ENCODE assay signal across 9 mouse cellular contexts in the genomic region with DNA sequence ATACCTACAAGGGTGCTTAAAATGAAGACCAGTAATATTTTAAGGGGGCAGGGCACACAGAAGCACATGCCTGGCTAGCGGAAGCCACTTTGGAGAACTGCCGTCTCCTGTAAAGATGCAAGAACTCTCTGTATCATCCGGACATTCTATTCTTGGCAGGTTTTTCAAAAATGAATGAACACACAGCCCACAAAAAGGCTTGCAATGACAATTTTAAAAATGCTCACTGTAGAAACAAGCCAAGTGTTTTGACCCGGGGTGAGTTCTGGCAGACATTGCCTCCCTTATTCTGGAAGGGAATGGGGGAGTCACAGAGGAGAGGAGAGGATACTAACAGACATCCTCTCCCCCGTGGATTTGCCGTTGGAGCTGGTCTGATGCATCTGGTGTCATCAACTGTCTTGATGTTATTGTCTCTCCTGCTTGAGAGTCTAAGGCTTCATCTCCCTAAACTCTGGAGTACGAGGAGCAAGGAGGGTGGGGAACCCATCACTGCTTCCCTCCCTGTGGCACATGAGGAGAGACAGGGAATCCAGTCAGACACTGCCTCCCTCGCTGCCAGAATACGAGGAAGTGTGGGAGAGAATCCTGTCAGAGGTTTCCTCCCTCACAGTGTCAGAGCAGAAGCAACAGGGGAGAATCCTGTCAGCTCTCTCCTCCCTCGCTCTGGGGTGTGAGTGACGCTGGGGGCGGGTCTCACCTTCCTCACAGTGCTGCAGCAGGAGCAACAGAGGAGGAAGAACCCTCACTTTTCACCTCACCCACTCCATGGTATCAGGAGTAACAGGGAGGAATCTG. TPM values are rescaled to one million over a fixed set of nuclear protein-coding genes. Genes with fewer than 3 reads are reported as not detected.
DNase-seq lines count a peak whose midpoint lies in the region; ATAC-seq lines count a peak whose summit lies in the region.
"Had no signal": no experiment of that assay in that cellular context is flagged by ENCODE, and none has a peak within 500 bp of the region (broad histone marks: within the 10 kb centered on the region; RNA-seq: fewer than 3 reads in every experiment).

No protein-coding gene starts in this region.

- no peak overlapping the region for H3K4me3 ChIP-seq in forebrain, embryonic 14.5 days (ENCODE audit: low read depth, low read length)
- no peak overlapping the region for H3K4me3 ChIP-seq in forebrain, embryonic 10.5 days
- H3K4me3 ChIP-seq: limb, embryonic 13.5 days had no signal

- H3K27ac ChIP-seq in forebrain, embryonic 14.5 days (ENCODE audit: low read depth, low read length): peak overlapping the region; percentile 21; the same call in 1 of the 2 replicates
- no peak overlapping the region for H3K27ac ChIP-seq in forebrain, embryonic 10.5 days
- H3K27ac ChIP-seq: limb, embryonic 13.5 days had no signal

- H3K9me3 ChIP-seq in forebrain, embryonic 14.5 days (replicated peaks; ENCODE audit: control insufficient read depth, low read length): no peaks in the 10 kb centered on the region
- H3K9me3 ChIP-seq in forebrain, embryonic 10.5 days: no peaks in the 10 kb centered on the region
- H3K9me3 ChIP-seq: limb, embryonic 13.5 days had no signal

- no peaks in the 10 kb centered on the region for H3K27me3 ChIP-seq in forebrain, embryonic 14.5 days (replicated peaks; ENCODE audit: control insufficient read depth, insufficient read depth, low read length)
- peaks cover 23% of the 10 kb centered on the region for H3K27me3 ChIP-seq in forebrain, embryonic 10.5 days (ENCODE audit: poor library complexity, severe bottlenecking)

- no peaks in the 10 kb centered on the region for H3K36me3 ChIP-seq in forebrain, embryonic 14.5 days (ENCODE audit: control insufficient read depth, insufficient read depth, low read length)
- H3K36me3 ChIP-seq in forebrain, embryonic 10.5 days (replicated peaks): no peaks in the 10 kb centered on the region
- H3K36me3 ChIP-seq: limb, embryonic 13.5 days had no signal

- DNase-seq in forebrain, embryonic 14.5 days (ENCODE audit: low spot score): peak; percentile 35
- DNase-seq in forebrain, embryonic 10.5 days (ENCODE audit: extremely low spot score, low spot score): no peak
- peak; percentile 5 for DNase-seq in lung, postnatal 25 days (ENCODE audit: low spot score)
- DNase-seq in lung, postnatal 4 days: no peak
- peak; percentile 73 for DNase-seq in frontal cortex, postnatal 36 days (ENCODE audit: low spot score in 2 of 2)
- DNase-seq in right cerebral cortex, adult 2 months (ENCODE audit: low spot score in 2 of 2): peak; percentile 79 to 85
- DNase-seq in spleen, adult 18-20 months: no peak
- no peak for DNase-seq in spleen, postnatal 10 days (ENCODE audit: low spot score in 2 of 2)

- H3K4me2 ChIP-seq in forebrain, embryonic 14.5 days (ENCODE audit: low read length): no peak overlapping the region
- H3K4me2 ChIP-seq: limb, embryonic 13.5 days had no signal

- 35% methylated on average over 12 of the region's 12 CpGs for WGBS in forebrain, embryonic 14.5 days
- WGBS in forebrain, embryonic 10.5 days: 41% methylated on average over 12 of the region's 12 CpGs

- no peak for ATAC-seq in forebrain, embryonic 14.5 days

- no peaks in the 10 kb centered on the region for H3K4me1 ChIP-seq in forebrain, embryonic 14.5 days (ENCODE audit: control insufficient read depth, insufficient read depth, low read length)
- H3K4me1 ChIP-seq in forebrain, embryonic 10.5 days: peaks cover 4% of the 10 kb centered on the region; the same call in 1 of the 2 replicates
- H3K4me1 ChIP-seq: limb, embryonic 13.5 days had no signal

- H3K9ac ChIP-seq in forebrain, embryonic 14.5 days (ENCODE audit: low read length): no peak overlapping the region
- H3K9ac ChIP-seq: limb, embryonic 13.5 days had no signal

RNA-seq across cellular contexts. Expression of gene Galnt9, which starts 54.3 kb away (rescaled TPM):
- 12.1 and 13.3 TPM in 2 replicates for polyA plus RNA-seq in forebrain, embryonic 14.5 days (2014; fragmentation: Nextera tagmentation; extraction: Ambion mirVana)
- polyA plus RNA-seq in forebrain, embryonic 10.5 days (2016; fragmentation: Nextera tagmentation; extraction: Ambion mirVana): 0.44 and 0.67 TPM in 2 replicates

RNA-seq across cellular contexts. Expression of gene Noc4l, which starts 54.7 kb away (rescaled TPM):
- polyA plus RNA-seq in forebrain, embryonic 14.5 days (2014; fragmentation: Nextera tagmentation; extraction: Ambion mirVana): 37.6 and 40.6 TPM in 2 replicates
- 100 and 102 TPM in 2 replicates for polyA plus RNA-seq in forebrain, embryonic 10.5 days (2016; fragmentation: Nextera tagmentation; extraction: Ambion mirVana)

RNA-seq across cellular contexts. Expression of gene Ddx51, which starts 54.8 kb away (rescaled TPM):
- 15.9 and 27.0 TPM in 2 replicates for polyA plus RNA-seq in forebrain, embryonic 14.5 days (2014; fragmentation: Nextera tagmentation; extraction: Ambion mirVana)
- polyA plus RNA-seq in forebrain, embryonic 10.5 days (2016; fragmentation: Nextera tagmentation; extraction: Ambion mirVana): 30.3 and 31.4 TPM in 2 replicates

Comparison
In these comparisons a context has a peak if more than half of its experiments do, and no peak if none do; other contexts are left out.
1. DNase-seq: peak in forebrain, embryonic 14.5 days (single experiment), lung, postnatal 25 days (single experiment), frontal cortex, postnatal 36 days (2 of 2) and right cerebral cortex, adult 2 months (2 of 2); none in forebrain, embryonic 10.5 days (single experiment), lung, postnatal 4 days (0 of 2), spleen, adult 18-20 months (0 of 2) and spleen, postnatal 10 days (0 of 2).